In the genomic region with DNA sequence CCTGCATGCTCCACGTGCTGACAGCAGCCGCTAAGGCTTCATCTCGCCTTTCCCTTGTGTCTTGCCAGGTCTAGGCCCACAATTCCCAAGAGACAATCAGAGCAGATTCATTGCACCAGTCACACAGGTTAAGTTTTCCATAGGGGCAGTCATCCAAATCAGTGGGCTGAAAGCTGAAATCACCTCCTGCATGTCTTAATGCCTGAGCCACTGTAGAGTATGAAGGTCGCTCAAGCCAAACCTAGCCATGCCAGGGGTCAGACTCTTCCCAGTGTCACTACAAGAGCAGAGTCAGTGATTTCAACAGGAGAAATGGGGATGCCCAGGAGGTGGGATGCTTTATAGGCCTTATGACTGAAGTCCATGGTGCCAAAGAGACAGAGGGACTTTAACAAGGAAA, we compare ENCODE assay signal across 25 mouse cellular contexts.
DNase-seq lines count a peak whose midpoint lies in the region; ATAC-seq and TF ChIP-seq lines count a peak whose summit lies in the region.
"Had no signal": no experiment of that assay in that cellular context is flagged by ENCODE, and none has a peak within 500 bp of the region (broad histone marks: within the 10 kb centered on the region; RNA-seq: fewer than 3 reads in every experiment).

No protein-coding gene starts in this region.

- no peak overlapping the region for H3K4me3 ChIP-seq in kidney, embryonic 14.5 days (ENCODE audit: low read length)
- no peak overlapping the region for H3K4me3 ChIP-seq in kidney, embryonic 16.5 days (ENCODE audit: low read length)
- peak overlapping the region; percentile 22; the same call in 1 of the 2 replicates for H3K4me3 ChIP-seq in testis, adult 2 months (ENCODE audit: control insufficient read depth, low read depth, low read length)
- H3K4me3 ChIP-seq: embryonic facial prominence, embryonic 12.5 days; embryonic facial prominence, embryonic 15.5 days; erythroblast, embryonic 14.5 days; forebrain, embryonic 10.5 days; forebrain, embryonic 12.5 days had no signal

- no peak for DNase-seq in kidney, postnatal 4 days
- no peak for DNase-seq in kidney, postnatal 25 days
- DNase-seq in testis, postnatal 10 days (ENCODE audit: low spot score): no peak
- no peak for DNase-seq in adrenal gland, postnatal 14 days
- DNase-seq: adrenal gland, adult 8-10 months; adrenal gland, postnatal 25 days; cerebellum, adult 11 months; cerebellum, adult 18-20 months; cerebellum, adult 8-10 months; cerebellum, adult 9-11 months; cerebellum, postnatal 14 days; cerebellum, postnatal 36 days; embryo, embryonic 11 days had no signal

- H3K4me1 ChIP-seq in kidney, embryonic 14.5 days (ENCODE audit: control insufficient read depth, insufficient read depth, low read length): no peaks in the 10 kb centered on the region
- H3K4me1 ChIP-seq in kidney, embryonic 16.5 days (ENCODE audit: insufficient read depth, low read length): no peaks in the 10 kb centered on the region
- H3K4me1 ChIP-seq in testis, adult 2 months (ENCODE audit: control insufficient read depth, insufficient read depth, low read length): no peaks in the 10 kb centered on the region

- no peak overlapping the region for H3K9ac ChIP-seq in kidney, embryonic 14.5 days (ENCODE audit: low read depth, low read length)
- H3K9ac ChIP-seq in kidney, embryonic 16.5 days (replicated peaks; ENCODE audit: low read length): no peak overlapping the region
- H3K9ac ChIP-seq: embryonic facial prominence, embryonic 12.5 days; embryonic facial prominence, embryonic 15.5 days; forebrain, embryonic 12.5 days had no signal

- no peak overlapping the region for H3K27ac ChIP-seq in kidney, embryonic 14.5 days (ENCODE audit: low read depth, low read length)
- no peak overlapping the region for H3K27ac ChIP-seq in kidney, embryonic 16.5 days (ENCODE audit: low read length)
- no peak overlapping the region for H3K27ac ChIP-seq in testis, adult 2 months (ENCODE audit: control insufficient read depth, insufficient read depth, low read depth, low read length)
- H3K27ac ChIP-seq: embryonic facial prominence, embryonic 12.5 days; embryonic facial prominence, embryonic 15.5 days; forebrain, embryonic 10.5 days; forebrain, embryonic 12.5 days had no signal

- TF ChIP-seq CTCF in testis, adult 2 months (IDR thresholded peaks at IDR 0.05; ENCODE audit: control insufficient read depth, insufficient read depth, insufficient replicate concordance, low read depth, low read length): no peak

- no peaks in the 10 kb centered on the region for H3K27me3 ChIP-seq in kidney, embryonic 14.5 days (ENCODE audit: control insufficient read depth, insufficient read depth, low read length)
- no peaks in the 10 kb centered on the region for H3K27me3 ChIP-seq in kidney, embryonic 16.5 days (ENCODE audit: insufficient read depth, low read length)
- H3K27me3 ChIP-seq in testis, adult 2 months (ENCODE audit: control insufficient read depth, insufficient read depth, low read length): no peaks in the 10 kb centered on the region
- H3K27me3 ChIP-seq: embryonic facial prominence, embryonic 12.5 days; embryonic facial prominence, embryonic 15.5 days had no signal

- WGBS in kidney, embryonic 14.5 days: 65% methylated on average over 4 of the region's 4 CpGs
- 69% methylated on average over 4 of the region's 4 CpGs for WGBS in kidney, embryonic 16.5 days

- H3K9me3 ChIP-seq in kidney, embryonic 14.5 days (ENCODE audit: control insufficient read depth, low read length): no peaks in the 10 kb centered on the region
- no peaks in the 10 kb centered on the region for H3K9me3 ChIP-seq in kidney, embryonic 16.5 days (ENCODE audit: low read length)
- H3K9me3 ChIP-seq: embryonic facial prominence, embryonic 12.5 days; embryonic facial prominence, embryonic 15.5 days; forebrain, embryonic 10.5 days; forebrain, embryonic 12.5 days had no signal

- ATAC-seq in kidney, embryonic 14.5 days (ENCODE audit: low FRiP score, low TSS enrichment): peak; percentile 66; the same call in 1 of the 2 replicates
- ATAC-seq in kidney, embryonic 16.5 days (ENCODE audit: low FRiP score, low TSS enrichment): peak; percentile 42; the same call in 1 of the 2 replicates
- ATAC-seq in monocyte, adult 5-6 weeks (replicated peaks; ENCODE audit: insufficient number of reproducible peaks, low FRiP score, low TSS enrichment, poor library complexity, severe bottlenecking): 0 out of 2 replicates have a peak, but pooled peaks have one; percentile 25
- ATAC-seq: activated CD4-positive, CD25-positive, alpha-beta regulatory T cell, adult 4 months; forebrain, embryonic 14.5 days; forebrain, embryonic 16.5 days had no signal

- H3K36me3 ChIP-seq in kidney, embryonic 14.5 days (ENCODE audit: control insufficient read depth, insufficient read depth, low read length): no peaks in the 10 kb centered on the region
- H3K36me3 ChIP-seq in kidney, embryonic 16.5 days (ENCODE audit: insufficient read depth, low read length): no peaks in the 10 kb centered on the region
- H3K36me3 ChIP-seq in testis, adult 2 months (ENCODE audit: control insufficient read depth, insufficient read depth, low read length): no peaks in the 10 kb centered on the region
- H3K36me3 ChIP-seq: embryonic facial prominence, embryonic 12.5 days; embryonic facial prominence, embryonic 15.5 days; forebrain, embryonic 10.5 days; forebrain, embryonic 12.5 days had no signal

- no peak for TF ChIP-seq POLR2A in testis, adult 2 months (IDR thresholded peaks at IDR 0.05; ENCODE audit: control insufficient read depth, low read depth, low read length)

- no peak overlapping the region for H3K4me2 ChIP-seq in kidney, embryonic 14.5 days (replicated peaks; ENCODE audit: low read depth, low read length)
- H3K4me2 ChIP-seq in kidney, embryonic 16.5 days (replicated peaks; ENCODE audit: low read depth, low read length): no peak overlapping the region
- H3K4me2 ChIP-seq: embryonic facial prominence, embryonic 12.5 days; embryonic facial prominence, embryonic 15.5 days; forebrain, embryonic 12.5 days had no signal
